Mouse (Mus musculus) ES-E14 (cell line): ENCODE results near the gene Hunk. TPM values are rescaled to one million over a fixed set of nuclear protein-coding genes. Genes with fewer than 3 reads are reported as not detected.

ENCODE experiments used
- DNase-seq: peaks from one replicate; pipeline ENCODE4 v3.0.0-alpha.2; 2013; ENCODE audit warnings: low read depth, low spot score
- H3K27ac ChIP-seq: 2 replicates; pipeline ENCODE4 v1.5.1; 2012; ENCODE audit warnings: low read depth, mild to moderate bottlenecking, low read length, moderate library complexity, mixed read lengths; ENCODE audit not compliant: poor library complexity, insufficient read depth, severe bottlenecking
- H3K36me3 ChIP-seq: 2 replicates; pipeline ENCODE4 v1.6.1; 2012; ENCODE audit warnings: mild to moderate bottlenecking, low read length, moderate library complexity, mixed read lengths; ENCODE audit not compliant: control insufficient read depth, poor library complexity, insufficient read depth, severe bottlenecking
- H3K4me1 ChIP-seq, 2 experiments: fragments of 150-350 bp in 1 of 2; sonication (generic) in 1 of 2; 2 replicates each; pipeline ENCODE4 v1.6.1; 2012; ENCODE audit warnings: low read length in 2 of 2, mild to moderate bottlenecking in 1 of 2, mixed read lengths in 1 of 2; ENCODE audit not compliant: control insufficient read depth in 2 of 2, insufficient read depth in 2 of 2, poor library complexity in 1 of 2
- H3K4me3 ChIP-seq, 2 experiments: fragments of 150-350 bp in 1 of 2; sonication (generic) in 1 of 2; 2 replicates each; pipeline ENCODE4 v1.5.1; 2012; ENCODE audit warnings: low read length in 2 of 2, low read depth in 1 of 2, mild to moderate bottlenecking in 1 of 2, mixed read lengths in 1 of 2; ENCODE audit not compliant: insufficient read depth in 1 of 2, poor library complexity in 1 of 2, severe bottlenecking in 1 of 2
- H3K9ac ChIP-seq: 2 replicates; pipeline ENCODE4 v1.6.1; 2012; ENCODE audit warnings: low read depth, mild to moderate bottlenecking, low read length, mixed read lengths; ENCODE audit not compliant: poor library complexity, insufficient read depth, severe bottlenecking
- H3K9me3 ChIP-seq: fragments of 150-350 bp; sonication (generic); 2 replicates; pipeline ENCODE4 v1.6.1; 2012; ENCODE audit warnings: low read depth, mild to moderate bottlenecking, low read length; ENCODE audit not compliant: control insufficient read depth, insufficient read depth
- CHD2 ChIP-seq: IDR thresholded peaks from 2 replicates; pipeline ENCODE4 v1.6.1; 2014; ENCODE audit warnings: mild to moderate bottlenecking, low read depth, low read length, inconsistent platforms
- HCFC1 ChIP-seq: IDR thresholded peaks from 2 replicates; pipeline ENCODE4 v1.6.1; 2012; ENCODE audit warnings: low read length, inconsistent platforms, borderline replicate concordance; ENCODE audit not compliant: insufficient read depth
- MAFK ChIP-seq: IDR thresholded peaks from 2 replicates; pipeline ENCODE4 v1.6.1; 2014; ENCODE audit warnings: mild to moderate bottlenecking, low read depth, low read length, inconsistent platforms; ENCODE audit not compliant: insufficient read depth
- ZC3H11A ChIP-seq: IDR thresholded peaks from 2 replicates; pipeline ENCODE4 v1.6.1; 2012; ENCODE audit warnings: low read depth, mild to moderate bottlenecking, inconsistent platforms, low read length, borderline replicate concordance
- ZNF384 ChIP-seq: IDR thresholded peaks from 2 replicates; pipeline ENCODE4 v1.6.1; 2012; ENCODE audit warnings: low read depth, low read length, inconsistent platforms
- in situ Hi-C, 2 experiments: fragments of 600-800 bp; cut with MboI; formaldehyde crosslinking; loops; one replicate each; pipeline ENCODE4 v1.15.1; 2025; ENCODE audit warnings: low sequenced_read_pairs in 2 of 2, inconsistent platforms in 1 of 2; ENCODE audit not compliant: unreplicated experiment in 2 of 2
- total RNA-seq: library from RNA; depleted of rRNA; stranded (reverse); fragments of 300-350 nt; gene quantifications from 2 replicates; pipeline ENCODE4 v1.2.3, GENCODE M21; 2012

Hunk gene
- total RNA-seq, 1 experiment: 9.2 TPM

GRCm38 (mm10) chr16:90524393-90524792 lies 138.6 kb downstream of the Hunk start:
- no peaks in the 10 kb centered on the region for H3K9me3 ChIP-seq
- H3K4me3 ChIP-seq: peak overlapping the region in 1 of 2 experiments; percentile 32; a peak in 1 of 4 replicates
- TF ChIP-seq MAFK (no peak), HCFC1 (no peak), CHD2 (no peak), ZC3H11A (no peak), ZNF384 (no peak)
- in situ Hi-C loops: no loop called here
- H3K36me3 ChIP-seq: no peaks in the 10 kb centered on the region
- no peak for DNase-seq
- H3K4me1 ChIP-seq: peaks cover 16 to 24% of the 10 kb centered on the region in 2 experiments
- no peak overlapping the region for H3K27ac ChIP-seq
- 0 out of 2 replicates have a peak overlapping the region, but pooled peaks have one; percentile 16 for H3K9ac ChIP-seq

GRCm38 (mm10) chr16:90533119-90533673 lies 147.4 kb downstream of the Hunk start:
- H3K36me3 ChIP-seq: no peaks in the 10 kb centered on the region
- no peak overlapping the region for H3K4me3 ChIP-seq
- in situ Hi-C loops: no loop called here
- no peak for TF ChIP-seq CHD2
- TF ChIP-seq ZC3H11A: no peak
- no peak for TF ChIP-seq ZNF384
- TF ChIP-seq MAFK: no peak
- no peak for TF ChIP-seq HCFC1
- DNase-seq: no peak
- peaks cover 0 to 2% of the 10 kb centered on the region in 2 experiments; a peak in 1 of 4 replicates for H3K4me1 ChIP-seq
- H3K9ac ChIP-seq: no peak overlapping the region
- no peaks in the 10 kb centered on the region for H3K9me3 ChIP-seq
- H3K27ac ChIP-seq: no peak overlapping the region

GRCm38 (mm10) chr16:90534591-90534990 lies 148.8 kb downstream of the Hunk start:
- H3K27ac ChIP-seq: no peak overlapping the region
- TF ChIP-seq ZC3H11A (no peak), CHD2 (no peak), MAFK (no peak), HCFC1 (no peak), ZNF384 (no peak)
- no peak for DNase-seq
- H3K4me1 ChIP-seq: peaks cover 0 to 2% of the 10 kb centered on the region in 2 experiments; a peak in 1 of 4 replicates
- H3K9ac ChIP-seq: no peak overlapping the region
- H3K9me3 ChIP-seq: no peaks in the 10 kb centered on the region
- H3K36me3 ChIP-seq: no peaks in the 10 kb centered on the region
- in situ Hi-C loops: no loop called here
- H3K4me3 ChIP-seq: no peak overlapping the region

GRCm38 (mm10) chr16:90538926-90539325 lies 153.1 kb downstream of the Hunk start:
- H3K27ac ChIP-seq: no peak overlapping the region
- TF ChIP-seq ZC3H11A (no peak), HCFC1 (no peak), ZNF384 (no peak), MAFK (no peak), CHD2 (no peak)
- in situ Hi-C loops: no loop called here
- H3K4me3 ChIP-seq: no peak overlapping the region
- no peak overlapping the region for H3K9ac ChIP-seq
- no peaks in the 10 kb centered on the region for H3K36me3 ChIP-seq
- no peaks in the 10 kb centered on the region for H3K4me1 ChIP-seq
- DNase-seq: no peak
- H3K9me3 ChIP-seq: no peaks in the 10 kb centered on the region
